Mouse (Mus musculus) adrenal gland, postnatal 14 days (tissue): ENCODE results near the gene Fam222a. TPM values are rescaled to one million over a fixed set of nuclear protein-coding genes. Genes with fewer than 3 reads are reported as not detected.

Experiments
- DNase-seq: peaks from one replicate; pipeline ENCODE4 v3.0.0; 2021; ENCODE audit warnings: mixed read lengths
- total RNA-seq: library from RNA; stranded (reverse); gene quantifications from 2 replicates; pipeline ENCODE4 v1.2.3, GENCODE M21; 2021

The Fam222a gene
- total RNA-seq, 1 experiment from 2014 or later: 77.0 TPM

GRCm38 (mm10) chr5:114583490-114584175 lies 15.8 kb downstream of the Fam222a start:
- DNase-seq: peak; percentile 75

DNA sequence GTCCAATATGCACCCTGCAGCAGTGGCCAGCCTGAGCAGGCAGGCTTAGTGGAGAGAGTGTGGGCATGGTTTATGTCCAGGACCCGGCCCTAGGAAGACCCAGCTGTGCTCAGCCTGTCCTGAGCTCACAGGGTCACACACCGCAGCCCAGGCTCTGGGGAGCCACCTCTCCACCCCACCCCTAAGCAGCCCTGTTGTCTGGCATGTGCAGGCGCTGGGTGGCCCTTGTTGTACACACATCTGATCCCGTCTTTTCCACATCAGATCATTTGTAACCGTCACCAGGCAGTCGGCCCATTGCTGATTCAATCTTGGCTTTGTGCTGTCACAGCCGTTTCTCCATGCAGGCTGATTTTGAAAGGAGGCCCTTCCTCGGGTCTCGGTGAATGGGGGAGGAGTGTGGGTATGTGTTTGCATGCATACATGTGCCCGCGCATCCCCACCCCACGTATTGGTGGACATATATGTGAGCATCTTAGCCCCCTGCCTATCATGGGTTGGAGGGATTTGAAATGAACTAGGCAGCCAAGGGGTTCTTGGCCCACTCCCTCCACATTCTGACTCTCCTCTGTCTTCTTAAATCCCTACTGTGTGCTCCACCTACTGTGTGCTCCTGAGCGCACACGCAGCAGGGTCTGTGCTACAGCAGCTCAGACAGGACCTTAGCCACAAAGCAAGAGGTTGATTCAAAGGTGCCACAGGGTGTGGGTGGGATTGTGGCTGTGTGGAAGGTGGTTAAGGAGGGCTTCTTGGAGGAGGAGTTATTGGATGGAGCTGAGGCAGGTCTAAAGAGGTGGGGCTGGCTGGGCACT lies 16.7 kb downstream of the Fam222a start:
- DNase-seq: peak; percentile 63

DNA sequence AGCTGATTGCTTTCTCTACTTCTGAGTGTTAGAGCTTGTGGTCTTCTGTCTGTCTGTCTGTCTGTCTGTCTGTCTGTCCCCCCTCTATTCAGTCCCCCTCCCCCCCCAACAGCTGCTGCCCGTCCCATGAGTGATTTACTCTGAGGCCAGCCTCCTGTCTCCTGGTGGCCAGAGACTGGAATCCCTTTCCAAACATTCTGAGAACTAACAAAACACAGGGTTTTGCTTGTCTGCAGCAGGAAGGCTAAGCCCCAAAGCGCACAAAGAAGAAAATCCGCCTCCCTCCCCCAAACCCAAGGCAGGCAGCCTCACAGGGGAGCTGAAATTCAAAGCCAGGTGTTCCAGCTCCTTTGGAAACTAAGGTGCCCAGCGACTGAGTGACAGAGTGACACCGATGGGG lies 17.9 kb downstream of the Fam222a start:
- DNase-seq: no peak

DNA sequence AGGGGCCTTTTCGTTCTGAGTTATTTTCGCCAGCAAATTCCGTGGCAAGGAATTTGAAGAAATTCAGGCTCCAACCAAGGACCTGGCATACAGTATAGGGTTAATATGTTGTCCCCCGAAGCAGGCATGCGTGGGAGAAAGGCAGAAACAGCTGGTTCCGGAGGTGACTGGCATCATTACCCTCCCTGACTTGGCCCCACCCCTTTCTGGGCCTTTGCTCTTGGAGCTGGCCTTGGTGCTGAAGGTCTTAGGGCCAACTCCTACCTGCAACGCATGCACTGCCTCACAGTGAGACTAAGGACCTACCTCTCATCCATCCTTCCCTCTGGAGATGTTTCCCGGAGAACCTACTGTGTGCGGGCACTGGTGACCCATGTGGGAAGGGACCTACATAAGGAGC lies 20.1 kb downstream of the Fam222a start:
- DNase-seq: peak; percentile 88

GRCm38 (mm10) chr5:114588416-114588815 lies 20.6 kb downstream of the Fam222a start:
- no peak for DNase-seq

DNA sequence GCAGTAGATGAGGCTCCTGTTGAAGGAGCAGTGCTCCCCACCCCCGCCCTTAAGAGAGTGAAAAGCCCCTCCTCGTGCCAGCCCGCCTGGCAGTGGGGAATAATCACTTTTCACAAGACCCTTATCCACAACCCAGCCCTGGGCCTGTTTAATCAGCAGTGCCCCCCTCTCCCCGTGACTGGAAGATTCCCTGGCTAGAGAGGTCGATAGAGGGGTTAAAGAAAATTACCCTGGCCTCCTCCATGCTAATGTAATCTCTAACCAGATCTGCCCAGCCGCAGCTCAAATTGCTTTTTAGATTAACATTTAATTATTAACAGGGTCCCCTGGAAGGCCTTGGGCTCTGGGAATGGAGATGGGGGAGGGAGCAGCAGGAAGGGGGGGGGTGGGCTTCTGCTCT lies 21.2 kb downstream of the Fam222a start:
- no peak for DNase-seq

DNA sequence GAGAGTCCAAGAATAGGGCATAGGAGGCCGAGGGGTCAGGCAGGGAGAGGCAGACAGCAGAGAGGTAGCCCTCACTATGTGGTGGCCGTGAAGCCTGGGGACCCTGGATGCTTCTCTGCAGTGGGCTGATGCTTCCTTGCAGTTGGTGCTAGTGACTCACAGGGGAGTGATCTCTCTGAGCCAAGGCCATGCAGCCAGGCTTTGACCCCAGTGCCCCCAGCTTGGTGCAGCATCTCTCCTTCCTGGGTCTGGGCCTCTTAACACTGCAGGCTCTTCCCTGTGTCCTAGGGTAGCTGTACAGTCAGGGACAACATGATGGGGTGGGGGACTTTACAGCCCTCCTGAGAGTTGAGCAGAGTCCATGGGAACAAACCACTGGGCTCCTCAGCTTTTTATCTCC lies 21.6 kb downstream of the Fam222a start:
- peak; percentile 46 for DNase-seq

GRCm38 (mm10) chr5:114590043-114590913 lies 22.5 kb downstream of the Fam222a start:
- DNase-seq: peak; percentile 45

- peak; percentile 75 for DNase-seq
Measured at GRCm38 (mm10) chr5:114591151-114591561, 23.3 kb downstream of the Fam222a start.

DNA sequence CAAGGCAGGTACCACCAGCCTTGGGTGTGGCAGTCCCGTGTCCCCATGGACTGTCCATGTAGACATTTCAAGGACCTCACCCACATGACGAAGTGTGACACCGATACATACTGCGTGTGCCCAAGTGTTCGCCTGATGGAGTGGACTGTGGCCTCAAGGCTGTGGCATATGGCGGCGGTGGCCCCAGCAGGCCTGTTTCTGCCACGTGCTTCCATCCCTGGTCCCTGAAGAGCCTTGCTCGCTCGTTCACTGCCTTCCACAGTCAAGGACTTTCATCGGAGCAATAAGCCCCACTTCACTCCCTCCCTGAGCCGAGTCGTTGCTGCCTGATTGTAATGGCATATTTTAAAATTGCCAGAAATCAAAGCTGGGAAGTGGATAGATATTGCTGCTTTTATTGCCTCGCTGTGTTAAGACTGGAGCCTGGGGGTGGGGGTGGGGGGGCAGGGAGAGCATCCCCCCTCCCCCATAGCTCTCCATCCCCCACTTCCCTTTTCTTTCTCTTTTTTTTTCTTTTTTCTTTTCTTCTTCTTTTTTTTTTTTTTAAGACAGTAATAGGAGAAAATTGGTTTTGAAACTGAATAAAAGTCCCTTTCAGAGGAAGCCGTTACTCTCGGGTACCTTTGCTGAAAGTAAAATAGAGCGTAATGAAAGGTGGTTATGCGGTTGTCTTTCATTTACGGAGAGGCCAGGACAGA lies 24.8 kb downstream of the Fam222a start:
- DNase-seq: no peak

DNA sequence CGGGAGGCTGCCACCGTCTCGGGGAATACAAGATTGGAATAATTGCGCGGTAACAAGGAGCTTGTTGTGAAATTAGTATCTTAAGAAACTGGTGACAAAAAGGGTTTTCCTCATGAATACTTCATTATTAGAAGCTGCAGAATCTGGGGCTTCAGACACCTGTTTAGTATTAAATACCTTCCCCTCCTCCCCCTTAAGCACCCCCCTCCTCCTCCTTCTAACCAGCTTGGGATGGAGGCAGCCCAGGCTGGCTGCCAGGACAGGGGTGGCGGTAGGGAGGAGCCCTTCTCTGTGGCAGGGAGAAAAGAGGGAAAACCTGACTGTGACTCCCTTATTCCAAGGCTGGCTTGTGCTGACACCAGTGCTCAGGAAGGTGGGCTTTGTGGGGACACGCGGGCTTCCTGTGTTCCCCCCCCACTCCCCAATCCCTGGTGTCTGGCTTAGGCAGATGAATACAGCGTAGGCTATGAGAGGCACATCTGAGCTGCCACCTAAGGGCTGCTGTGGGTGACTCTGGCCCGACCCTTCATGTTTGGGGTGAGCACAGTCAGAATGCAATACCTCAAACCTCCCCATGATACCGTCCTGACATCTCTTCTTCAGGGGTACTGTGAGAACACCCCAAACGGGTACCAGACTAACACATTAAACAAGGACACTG lies 25.5 kb downstream of the Fam222a start:
- DNase-seq: no peak

DNA sequence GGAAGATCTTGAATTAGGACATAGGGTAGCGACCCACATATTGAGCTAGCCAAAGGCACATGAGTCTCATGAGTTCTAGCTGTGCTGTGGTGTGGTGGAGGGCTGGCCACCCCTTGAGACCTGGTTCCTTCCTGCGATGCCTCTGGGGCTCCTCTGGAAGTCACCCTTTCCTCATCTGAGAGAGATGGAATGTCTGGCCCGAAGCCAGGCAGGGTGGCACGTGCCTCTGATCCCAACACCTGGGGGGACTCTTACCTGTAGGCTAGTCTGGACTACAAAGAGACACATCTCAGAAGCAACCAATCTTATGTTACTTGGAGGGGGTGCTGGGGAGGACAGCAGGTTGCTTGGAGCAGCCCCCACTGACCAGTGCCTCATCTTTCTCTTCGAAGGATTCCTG lies 26.1 kb downstream of the Fam222a start:
- peak; percentile 37 for DNase-seq

- DNase-seq: peak; percentile 29
Measured at GRCm38 (mm10) chr5:114594741-114595241, 27.0 kb downstream of the Fam222a start.

DNA sequence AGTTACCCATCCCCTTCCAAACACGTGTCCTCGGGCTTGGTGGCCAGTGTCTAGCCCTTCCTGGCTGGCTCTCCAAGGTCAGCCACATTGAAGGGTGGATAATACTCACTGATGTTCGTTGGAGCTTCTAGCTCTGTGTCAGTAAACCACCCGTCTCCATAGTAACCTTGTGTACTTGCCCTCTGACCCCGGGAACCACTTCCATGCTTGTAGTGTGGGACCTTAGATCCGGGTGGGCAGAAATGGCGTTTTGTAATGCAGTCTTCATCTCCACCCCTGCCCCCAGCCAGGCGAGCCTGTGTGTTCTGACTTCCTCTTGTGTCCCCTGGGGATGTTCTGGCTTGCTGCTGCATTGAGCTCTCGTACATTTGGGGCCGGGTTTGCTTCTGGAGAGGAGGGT lies 28.8 kb downstream of the Fam222a start:
- DNase-seq: peak; percentile 75

GRCm38 (mm10) chr5:114597222-114597621 lies 29.4 kb downstream of the Fam222a start:
- DNase-seq: no peak

DNA sequence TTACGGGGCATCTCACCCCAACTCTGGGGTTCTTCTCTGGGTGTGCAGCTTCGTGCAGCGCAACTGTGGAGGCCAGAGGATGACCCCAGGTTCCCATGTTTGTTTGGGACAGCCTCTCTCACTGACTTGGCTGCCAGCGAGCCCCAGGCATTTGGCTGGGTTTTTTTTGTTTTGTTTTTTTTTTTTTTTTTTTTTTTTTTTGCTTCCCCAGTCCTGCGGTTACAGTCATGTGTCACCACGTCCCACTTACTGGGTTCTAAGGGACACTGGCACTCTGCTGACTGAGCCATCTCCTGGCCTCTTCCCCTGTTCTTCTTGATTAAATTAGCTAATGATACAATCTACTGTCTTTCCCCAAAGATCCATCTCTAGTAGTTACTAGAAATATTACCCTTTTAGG lies 29.8 kb downstream of the Fam222a start:
- no peak for DNase-seq

DNA sequence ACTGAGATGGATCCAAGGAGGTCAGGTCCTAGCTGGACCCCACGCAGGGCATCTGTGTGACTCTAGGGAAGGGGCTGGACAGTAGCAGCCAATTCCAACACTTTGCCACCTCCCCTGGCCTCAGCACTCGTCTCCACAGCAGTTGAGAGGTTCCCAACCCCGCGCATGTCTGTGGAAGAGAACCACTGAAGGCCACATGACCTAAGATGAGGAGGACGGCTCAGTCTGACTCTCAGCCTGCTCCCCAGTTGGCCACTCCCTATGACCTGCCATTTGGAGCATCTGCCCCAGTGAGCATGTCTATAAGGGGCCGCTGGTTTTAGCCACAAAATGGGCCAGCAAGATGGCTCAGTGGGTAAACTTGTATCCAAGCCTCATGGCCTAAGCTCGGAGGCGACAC lies 34.2 kb downstream of the Fam222a start:
- no peak for DNase-seq

GRCm38 (mm10) chr5:114603975-114604374 lies 36.2 kb downstream of the Fam222a start:
- no peak for DNase-seq

DNA sequence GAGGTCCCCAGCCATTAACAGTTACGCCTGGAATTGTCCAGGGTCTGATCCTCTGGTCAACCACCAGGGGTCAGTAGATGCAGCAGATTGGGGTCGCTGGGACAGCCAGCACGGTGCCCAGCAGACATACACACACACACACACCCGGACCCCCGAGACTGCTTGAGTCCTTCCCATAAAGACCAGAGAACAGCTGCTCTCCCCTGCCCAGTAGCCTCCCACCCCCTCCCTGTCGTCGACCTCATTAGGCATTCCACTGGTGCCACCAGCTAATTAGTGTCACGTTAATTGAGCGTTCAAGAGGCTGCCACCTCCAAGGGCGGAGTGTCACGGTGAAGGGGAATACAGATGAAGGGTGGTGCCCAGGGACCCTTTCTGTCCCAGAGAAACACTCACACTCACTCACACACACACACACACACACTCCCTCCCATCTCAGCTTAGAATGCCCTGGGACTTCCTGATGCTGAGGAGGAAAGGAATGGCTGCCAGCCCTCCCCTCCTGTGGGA lies 37.0 kb downstream of the Fam222a start:
- no peak for DNase-seq

GRCm38 (mm10) chr5:114605981-114606380 lies 38.2 kb downstream of the Fam222a start:
- no peak for DNase-seq

DNA sequence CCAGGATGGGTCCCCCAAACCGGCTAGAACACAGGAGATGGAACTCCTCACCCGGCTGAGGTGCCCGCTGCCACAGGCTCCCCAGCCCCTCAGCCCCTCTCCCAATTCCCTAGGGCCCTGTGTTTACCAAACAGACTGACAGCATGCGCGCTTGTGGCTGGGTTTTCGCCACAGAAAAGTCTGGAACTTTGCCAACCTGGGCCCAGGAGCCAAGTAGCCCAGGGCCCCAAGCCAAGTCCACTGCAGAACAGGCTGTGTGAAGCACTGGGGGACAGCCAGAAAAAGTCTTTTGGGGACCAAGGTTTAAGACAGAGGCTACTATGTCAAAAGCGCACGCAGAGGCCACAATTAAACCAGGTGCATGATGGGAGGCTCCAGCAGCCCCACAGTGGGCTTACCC lies 39.8 kb downstream of the Fam222a start:
- peak; percentile 89 for DNase-seq
